Mouse (Mus musculus) small intestine, adult 2 months (tissue): Measurements from ENCODE around the gene Tmem86a. TPM values are rescaled to one million over a fixed set of nuclear protein-coding genes. Genes with fewer than 3 reads are reported as not detected.

Source experiments
- H3K27ac ChIP-seq: fragments of 200-500 bp; 2 replicates; pipeline ENCODE4 v1.5.1; 2012; ENCODE audit warnings: low read depth, low read length, control low read depth, inconsistent platforms; ENCODE audit not compliant: insufficient read depth
- H3K27me3 ChIP-seq: fragments of 200-500 bp; 2 replicates; pipeline ENCODE4 v1.6.1; 2012; ENCODE audit warnings: mild to moderate bottlenecking, moderate library complexity, low read length, inconsistent platforms; ENCODE audit not compliant: control insufficient read depth, insufficient read depth
- H3K36me3 ChIP-seq: fragments of 200-500 bp; 2 replicates; pipeline ENCODE4 v1.6.1; 2012; ENCODE audit warnings: mild to moderate bottlenecking, low read length, control low read depth, inconsistent platforms; ENCODE audit not compliant: control insufficient read depth, insufficient read depth
- H3K4me1 ChIP-seq: fragments of 200-500 bp; 2 replicates; pipeline ENCODE4 v1.6.1; 2012; ENCODE audit warnings: low read length, inconsistent platforms, mixed read lengths; ENCODE audit not compliant: control insufficient read depth, insufficient read depth, insufficient read length
- H3K4me3 ChIP-seq: fragments of 200-500 bp; 2 replicates; pipeline ENCODE4 v1.5.1; 2012; ENCODE audit warnings: low read depth, mild to moderate bottlenecking, control low read depth, inconsistent platforms, low read length, moderate library complexity
- CTCF ChIP-seq: fragments of 200-500 bp; IDR thresholded peaks from 2 replicates; pipeline ENCODE4 v1.5.1; 2012; ENCODE audit warnings: low read depth, mild to moderate bottlenecking, control low read depth, inconsistent platforms, low read length, moderate library complexity, mixed read lengths; ENCODE audit not compliant: insufficient replicate concordance, insufficient read length; ENCODE audit errors: extremely low read depth
- POLR2A ChIP-seq: fragments of 200-500 bp; IDR thresholded peaks from 2 replicates; pipeline ENCODE4 v1.6.1; 2012; ENCODE audit warnings: low read depth, mild to moderate bottlenecking, control low read depth, inconsistent platforms, low read length, moderate library complexity
- WGBS: fragments of 180-500 bp; shearing (Covaris S2); methylation state at CpG from one replicate; pipeline ENCODE4 v1.1.7; 2018; 5-methylcytosine and 5-hydroxymethylcytosine counted together
- polyA plus RNA-seq: library from polyadenylated mRNA; depleted of rRNA; stranded (reverse); fragments of >200 nt; gene quantifications from 2 replicates; pipeline ENCODE4 v1.2.3, GENCODE M21; 2012; rRNA removed

Tmem86a gene
- 41.3 and 385 TPM in 2 replicates for polyA plus RNA-seq

DNA sequence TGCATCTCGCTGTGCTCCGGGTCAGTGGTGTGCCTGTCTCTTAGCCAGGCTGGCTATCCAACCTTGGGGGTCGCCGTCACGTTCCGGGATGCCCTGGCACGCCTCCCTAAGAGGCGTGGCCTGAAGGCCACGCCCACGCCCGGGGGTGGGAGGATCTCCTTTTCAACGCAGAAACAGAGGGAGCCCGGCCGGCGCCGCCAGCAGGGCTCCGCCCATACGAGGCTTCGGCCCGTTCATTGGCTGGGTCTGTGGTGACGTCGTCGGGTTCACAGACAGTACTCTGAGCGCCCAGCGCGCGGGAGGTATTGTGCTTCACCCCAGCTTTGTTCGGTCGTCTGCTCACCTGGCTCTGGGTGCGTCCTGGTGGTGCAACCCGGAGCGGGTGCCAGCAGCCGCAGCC is at the start of gene Tmem86a:
Gene Tmem86a (plus strand): TSS at position 236 of the 400 bp plus-strand sequence.
- peak within 1 kb of the TSS; percentile 90 for H3K4me3 ChIP-seq
- peak within 1 kb of the TSS; percentile 99 for H3K27ac ChIP-seq
- TF ChIP-seq CTCF (no peak), POLR2A (peak; percentile 94)
- peaks cover 19% of the 10 kb centered on the region for H3K36me3 ChIP-seq
- WGBS: under 1% methylated on average over 33 of the region's 33 CpGs
- peaks cover 15% of the 10 kb centered on the region for H3K4me1 ChIP-seq
- no peaks in the 10 kb centered on the region for H3K27me3 ChIP-seq

DNA sequence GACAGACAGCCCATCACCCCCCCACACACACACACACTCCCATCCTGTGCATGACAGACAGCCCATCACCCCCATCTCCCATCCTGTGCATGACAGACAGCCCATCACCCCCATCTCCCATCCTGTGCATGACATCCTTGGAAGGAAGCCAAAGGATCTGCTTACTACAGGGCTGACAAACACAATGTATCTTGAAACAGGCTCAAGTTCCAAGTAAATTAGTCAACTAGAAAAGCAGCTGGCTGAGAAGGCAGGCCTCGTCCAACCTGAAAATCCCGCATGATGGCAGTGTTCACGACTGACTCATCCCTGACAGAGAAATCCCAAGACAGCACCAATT is 49.8 kb upstream of the Tmem86a start:
- Histone ChIP-seq H3K27ac (no peak overlapping the region), H3K27me3 (no peaks in the 10 kb centered on the region), H3K4me1 (peaks cover 4% of the 10 kb centered on the region; the same call in 1 of the 2 replicates), H3K36me3 (peaks cover 29% of the 10 kb centered on the region), H3K4me3 (no peak overlapping the region)
- WGBS: 69% methylated on average over 3 of the region's 3 CpGs
- TF ChIP-seq CTCF (no peak), POLR2A (no peak)

DNA sequence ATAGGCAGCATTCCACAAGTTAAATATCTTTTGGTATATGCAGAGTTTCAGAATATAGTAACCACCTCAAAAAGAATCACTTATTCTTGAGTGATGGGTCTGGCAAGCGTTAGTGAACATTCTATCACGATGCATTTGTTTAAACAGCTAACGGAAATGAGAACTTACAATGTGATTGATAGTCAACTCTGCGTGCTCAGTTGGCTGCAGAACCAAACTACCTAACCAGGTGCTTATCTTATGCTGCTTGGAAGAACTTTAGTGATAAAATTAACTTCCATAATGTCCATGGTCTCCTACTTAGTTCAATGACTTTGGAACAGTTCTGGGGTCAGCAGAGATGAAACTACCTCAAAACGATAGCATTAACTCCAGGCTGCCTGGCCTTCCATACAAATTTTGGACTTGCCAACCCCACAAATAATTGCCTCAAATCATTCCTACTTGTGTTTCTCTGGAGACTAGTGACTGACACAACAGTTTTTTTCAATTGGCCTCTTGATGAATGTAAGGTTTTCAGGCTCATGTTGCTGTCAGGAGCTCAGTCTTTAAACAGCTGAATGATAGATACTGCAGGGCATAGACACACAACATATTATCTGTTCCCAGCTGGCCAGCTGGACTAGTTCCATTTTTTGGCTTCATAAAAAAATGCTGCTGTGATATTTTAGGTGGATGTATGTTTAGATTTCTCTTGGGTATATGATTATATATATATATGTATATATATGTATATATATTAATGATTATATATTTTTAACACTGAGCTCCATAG is 49.1 kb upstream of the Tmem86a start:
- Histone ChIP-seq H3K27me3 (no peaks in the 10 kb centered on the region), H3K4me3 (no peak overlapping the region), H3K27ac (no peak overlapping the region), H3K4me1 (peaks cover 4% of the 10 kb centered on the region; the same call in 1 of the 2 replicates), H3K36me3 (peaks cover 23% of the 10 kb centered on the region)
- WGBS: 62% methylated on average over 5 of the region's 5 CpGs
- TF ChIP-seq CTCF: no peak
- TF ChIP-seq POLR2A: no peak

DNA sequence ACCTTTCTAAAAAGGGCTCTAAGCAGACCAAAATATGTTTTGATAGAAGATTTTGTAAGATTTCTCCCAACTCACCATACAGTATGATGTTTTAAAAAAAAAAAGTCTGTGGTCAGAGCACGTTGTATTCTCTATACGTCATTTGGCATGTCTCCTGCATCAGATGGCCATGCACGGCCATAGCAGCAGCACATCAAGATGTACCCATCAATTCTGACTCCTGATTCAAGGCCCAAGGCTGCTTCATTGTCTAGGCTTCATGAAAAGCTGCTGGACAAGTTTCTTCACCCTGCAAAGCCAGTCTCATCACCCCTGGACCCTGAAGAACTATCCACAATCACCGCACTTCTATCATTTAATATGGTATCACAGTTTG is 48.5 kb upstream of the Tmem86a start:
- TF ChIP-seq POLR2A: no peak
- TF ChIP-seq CTCF: no peak
- peaks cover 4% of the 10 kb centered on the region; the same call in 1 of the 2 replicates for H3K4me1 ChIP-seq
- no peaks in the 10 kb centered on the region for H3K27me3 ChIP-seq
- peaks cover 20% of the 10 kb centered on the region for H3K36me3 ChIP-seq
- no peak overlapping the region for H3K4me3 ChIP-seq
- H3K27ac ChIP-seq: no peak overlapping the region
- WGBS: 85% methylated on average over 4 of the region's 4 CpGs

DNA sequence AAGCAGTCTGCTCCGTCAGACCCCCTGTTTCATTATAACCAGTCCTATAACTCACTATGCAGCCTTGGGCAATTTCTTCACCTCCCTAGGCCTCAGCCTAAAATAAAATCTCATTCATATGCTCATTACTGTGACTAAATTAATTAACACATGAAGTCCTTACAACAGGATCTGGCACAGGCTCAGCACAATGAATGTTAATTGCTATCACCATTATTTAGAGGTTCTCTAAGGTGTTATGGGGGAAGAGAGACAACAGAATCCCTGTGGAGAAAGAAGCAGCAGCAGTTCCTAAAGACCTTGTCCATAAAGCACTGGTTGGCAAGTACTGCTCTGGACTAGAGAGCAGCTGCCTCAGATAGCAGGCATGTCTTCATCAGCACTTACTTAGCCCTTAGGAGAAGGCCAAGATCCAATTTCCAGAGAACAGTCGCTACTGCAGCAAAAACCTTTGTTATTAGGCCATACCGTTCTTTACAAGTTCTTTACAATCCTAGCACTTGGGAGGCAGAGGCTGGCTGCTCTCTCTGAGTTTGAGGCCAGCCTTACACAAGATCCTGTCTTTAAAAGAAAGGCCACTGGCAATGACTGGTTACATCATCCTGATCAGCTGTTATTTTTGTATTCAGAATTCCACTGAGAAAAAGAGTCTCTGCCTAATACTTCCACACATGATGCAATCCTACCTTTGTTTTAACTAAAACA is 46.8 kb upstream of the Tmem86a start:
- TF ChIP-seq CTCF (no peak), POLR2A (no peak)
- peaks cover 4% of the 10 kb centered on the region; the same call in 1 of the 2 replicates for H3K4me1 ChIP-seq
- no peak overlapping the region for H3K27ac ChIP-seq
- H3K36me3 ChIP-seq: peaks cover 3% of the 10 kb centered on the region
- no peaks in the 10 kb centered on the region for H3K27me3 ChIP-seq
- WGBS: 83% methylated on average over 3 of the region's 3 CpGs
- no peak overlapping the region for H3K4me3 ChIP-seq

DNA sequence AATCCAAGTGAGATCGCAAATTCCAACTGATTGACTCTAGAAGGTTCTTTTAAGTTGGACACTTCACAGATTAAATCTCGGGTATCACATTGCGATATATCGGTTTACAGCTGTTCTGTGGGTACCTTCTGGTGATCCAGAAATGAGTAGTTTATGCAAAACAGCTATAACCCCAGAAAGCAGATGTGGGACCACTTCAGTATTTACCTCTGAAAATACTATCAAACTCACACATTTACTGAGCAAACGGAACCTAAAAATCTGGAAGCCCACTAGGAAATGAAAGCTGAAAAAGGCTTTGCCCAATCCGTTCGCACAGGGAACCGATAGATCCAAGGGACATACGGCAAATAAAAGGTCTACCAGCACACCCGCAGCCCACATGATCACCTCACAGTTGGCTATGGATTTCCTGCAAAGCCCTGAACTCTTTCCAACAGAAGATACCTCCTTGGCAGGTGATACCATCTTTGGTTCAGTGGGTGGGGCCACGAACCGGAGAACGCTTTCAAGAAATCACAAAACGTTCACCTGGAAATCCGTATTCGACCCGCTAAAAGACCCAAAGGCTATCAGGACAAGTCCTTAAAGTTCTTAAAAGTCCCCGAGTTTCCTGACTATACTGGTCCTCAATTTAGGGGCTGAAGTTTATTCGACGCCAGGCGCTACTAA is 43.2 kb upstream of the Tmem86a start:
- WGBS: 6% methylated on average over 21 of the region's 21 CpGs
- Histone ChIP-seq H3K4me1 (peaks cover 7% of the 10 kb centered on the region; the same call in 1 of the 2 replicates), H3K27ac (peak overlapping the region; percentile 87), H3K27me3 (no peaks in the 10 kb centered on the region), H3K36me3 (no peaks in the 10 kb centered on the region), H3K4me3 (peak overlapping the region; percentile 76)
- TF ChIP-seq CTCF (no peak), POLR2A (no peak)

DNA sequence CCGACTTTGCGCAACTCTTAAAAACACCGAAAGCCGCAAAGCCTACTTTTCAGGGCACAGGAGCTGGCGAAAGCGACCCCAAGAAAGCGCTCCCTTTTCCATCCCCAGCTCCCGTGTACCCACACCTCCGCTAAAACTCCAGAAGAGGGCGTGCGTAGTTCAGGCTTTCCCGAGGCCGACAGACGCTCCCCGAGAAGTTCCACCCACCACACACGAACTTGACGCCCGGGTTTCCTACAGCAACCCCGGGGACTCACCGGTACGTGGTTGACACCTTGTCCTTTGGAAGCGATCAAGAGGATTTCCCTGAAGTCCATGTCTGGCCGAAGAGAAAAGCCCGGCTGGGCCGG is 42.6 kb upstream of the Tmem86a start:
- peak overlapping the region; percentile 87 for H3K27ac ChIP-seq
- H3K27me3 ChIP-seq: no peaks in the 10 kb centered on the region
- TF ChIP-seq POLR2A (no peak), CTCF (peak; percentile 38; the same call in 1 of the 2 replicates)
- H3K4me3 ChIP-seq: peak overlapping the region; percentile 76
- under 1% methylated on average over 25 of the region's 25 CpGs for WGBS
- H3K4me1 ChIP-seq: peaks cover 7% of the 10 kb centered on the region; the same call in 1 of the 2 replicates
- no peaks in the 10 kb centered on the region for H3K36me3 ChIP-seq
